Mouse (Mus musculus): ENCODE results near the gene Ncoa7. TPM values are rescaled to one million over a fixed set of nuclear protein-coding genes. Genes with fewer than 3 reads are reported as not detected.

Gene Ncoa7
- polyA plus RNA-seq, 1 experiment from 2014 or later: 8.3 TPM

DNA sequence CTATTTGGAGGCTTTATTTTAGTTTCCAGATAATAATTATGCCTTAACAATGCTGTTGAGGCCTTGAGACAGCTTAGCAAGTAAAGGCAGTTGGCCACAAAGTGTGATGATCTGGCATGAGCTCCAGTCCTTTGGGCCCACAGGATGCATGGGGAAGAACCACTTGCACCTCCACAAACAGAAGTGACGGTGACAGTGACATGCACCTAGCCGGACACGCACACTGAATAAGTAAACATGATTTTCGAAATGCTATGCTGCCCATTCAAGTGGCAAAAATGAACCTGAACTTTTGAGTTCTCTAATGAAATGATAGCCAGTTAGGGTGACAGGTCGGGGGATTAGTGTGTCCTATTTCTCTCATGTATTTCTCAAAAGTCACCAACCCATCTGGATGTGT is 37.7 kb upstream of the Ncoa7 start:
- H3K9ac ChIP-seq (ENCODE audit: low read length): peak overlapping the region; percentile 96
- peaks cover 3 to 10% of the 10 kb centered on the region in 2 experiments for H3K4me1 ChIP-seq (ENCODE audit: control insufficient read depth in 2 of 2, insufficient read depth in 2 of 2, low read length in 2 of 2)
- ATAC-seq (ENCODE audit: insufficient number of reproducible peaks, insufficient read depth, low FRiP score, low read depth): no peak
- no peaks in the 10 kb centered on the region for H3K9me3 ChIP-seq (ENCODE audit: control insufficient read depth, low read length)
- H3K4me2 ChIP-seq (ENCODE audit: low read length): peak overlapping the region; percentile 81
- peak overlapping the region; percentile 87 to 94 for H3K27ac ChIP-seq (replicated peaks in 1 of 2; ENCODE audit: control insufficient read depth in 1 of 2, insufficient read depth in 1 of 2, low read depth in 2 of 2, low read length in 2 of 2)
- H3K36me3 ChIP-seq (ENCODE audit: control insufficient read depth, insufficient read depth, low read length): peaks cover 35% of the 10 kb centered on the region
- no peaks in the 10 kb centered on the region for H3K27me3 ChIP-seq (ENCODE audit: control insufficient read depth, insufficient read depth, low read length)
- WGBS: 31% methylated on average over 5 of the region's 5 CpGs
- H3K4me3 ChIP-seq (ENCODE audit: control insufficient read depth in 1 of 2, insufficient read depth in 1 of 2, low read depth in 1 of 2, low read length in 2 of 2): peak overlapping the region; percentile 85 to 87

DNA sequence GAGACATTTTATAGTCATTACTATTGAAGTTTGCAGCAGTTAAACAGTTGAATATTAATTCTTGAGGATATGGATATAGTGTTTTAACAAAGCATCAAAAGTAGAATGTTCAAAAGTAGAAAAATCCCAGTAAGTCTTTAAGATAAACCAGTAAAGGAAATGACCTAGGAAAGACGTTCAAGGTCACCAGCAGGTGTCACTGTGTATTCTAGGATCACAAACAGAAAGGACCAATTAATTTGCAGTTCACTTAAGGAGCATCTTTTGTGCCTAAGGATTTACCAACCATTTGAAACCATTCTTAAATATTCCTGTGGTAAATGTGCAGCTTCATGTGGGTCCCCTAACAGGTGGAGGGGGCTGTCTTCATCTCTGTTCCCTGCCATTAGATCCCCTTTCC is 35.1 kb upstream of the Ncoa7 start:
- 8% methylated on average over 1 of the region's 1 CpGs for WGBS
- Histone ChIP-seq H3K9ac (ENCODE audit: low read length) (peak overlapping the region; percentile 79), H3K4me3 (ENCODE audit: control insufficient read depth in 1 of 2, insufficient read depth in 1 of 2, low read depth in 1 of 2, low read length in 2 of 2) (peak overlapping the region; percentile 29 to 42; a peak in 3 of 4 replicates), H3K27me3 (ENCODE audit: control insufficient read depth, insufficient read depth, low read length) (no peaks in the 10 kb centered on the region), H3K27ac (replicated peaks in 1 of 2; ENCODE audit: control insufficient read depth in 1 of 2, insufficient read depth in 1 of 2, low read depth in 2 of 2, low read length in 2 of 2) (peak overlapping the region; percentile 76), H3K36me3 (ENCODE audit: control insufficient read depth, insufficient read depth, low read length) (peaks cover 61% of the 10 kb centered on the region), H3K4me2 (ENCODE audit: low read length) (peak overlapping the region; percentile 64), H3K9me3 (ENCODE audit: control insufficient read depth, low read length) (no peaks in the 10 kb centered on the region), H3K4me1 (ENCODE audit: control insufficient read depth in 2 of 2, insufficient read depth in 2 of 2, low read length in 2 of 2) (peaks cover 2 to 9% of the 10 kb centered on the region in 2 experiments; a peak in 3 of 4 replicates)
- ATAC-seq (ENCODE audit: insufficient number of reproducible peaks, insufficient read depth, low FRiP score, low read depth): no peak

DNA sequence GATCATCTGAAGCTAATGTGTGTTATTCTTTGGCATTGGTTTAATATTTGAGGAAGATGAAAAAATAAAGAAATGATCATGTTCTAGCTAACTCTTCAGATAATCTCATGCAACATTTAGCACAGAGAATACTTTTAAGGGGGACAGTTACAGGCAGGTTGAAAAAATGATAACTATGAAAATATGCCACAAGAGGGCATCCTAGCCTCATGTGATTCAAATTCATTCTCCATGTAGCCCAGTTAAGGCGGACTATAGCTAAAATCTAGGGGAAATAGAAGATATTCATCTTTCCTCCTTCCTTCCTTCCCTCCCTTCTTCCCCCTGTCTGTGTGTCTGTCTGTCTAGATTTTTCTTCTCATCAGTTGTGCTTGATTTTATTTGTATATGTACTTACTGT is 21.9 kb upstream of the Ncoa7 start:
- no peak for ATAC-seq (ENCODE audit: insufficient number of reproducible peaks, insufficient read depth, low FRiP score, low read depth)
- H3K36me3 ChIP-seq (ENCODE audit: control insufficient read depth, insufficient read depth, low read length): 0 out of 2 replicates have a peak, but pooled peaks cover 4% of the 10 kb centered on the region

DNA sequence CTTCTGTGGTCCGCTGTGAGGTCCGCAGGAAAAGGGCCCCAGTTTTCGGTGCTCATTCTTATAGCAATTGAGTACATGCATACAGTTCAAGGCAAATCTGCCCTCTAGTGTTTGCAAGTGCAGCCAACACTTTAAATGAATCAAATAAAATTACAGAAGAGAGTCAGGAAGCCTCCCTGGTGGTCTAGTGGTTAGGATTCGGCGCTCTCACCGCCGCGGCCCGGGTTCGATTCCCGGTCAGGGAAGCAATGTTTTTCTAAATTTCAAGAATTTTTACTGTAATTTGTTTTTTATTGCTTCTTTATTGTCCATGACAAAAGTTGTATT is 7.8 kb upstream of the Ncoa7 start:
- ATAC-seq (ENCODE audit: insufficient number of reproducible peaks, insufficient read depth, low FRiP score, low read depth): peak; percentile 73; the same call in 1 of the 2 replicates
- WGBS: 11% methylated on average over 11 of the region's 11 CpGs
- no peaks in the 10 kb centered on the region for H3K27me3 ChIP-seq (ENCODE audit: control insufficient read depth, insufficient read depth, low read length)
- no peaks in the 10 kb centered on the region for H3K36me3 ChIP-seq (ENCODE audit: control insufficient read depth, insufficient read depth, low read length)
- H3K9ac ChIP-seq (ENCODE audit: low read length): peak overlapping the region; percentile 64
- H3K27ac ChIP-seq (replicated peaks in 1 of 2; ENCODE audit: control insufficient read depth in 1 of 2, insufficient read depth in 1 of 2, low read depth in 2 of 2, low read length in 2 of 2): no peak overlapping the region
- peak overlapping the region; percentile 49 to 69 for H3K4me3 ChIP-seq (ENCODE audit: control insufficient read depth in 1 of 2, insufficient read depth in 1 of 2, low read depth in 1 of 2, low read length in 2 of 2)
- 0 out of 2 replicates have a peak, but pooled peaks cover 4% of the 10 kb centered on the region for H3K9me3 ChIP-seq (ENCODE audit: control insufficient read depth, low read length)
- H3K4me1 ChIP-seq (ENCODE audit: control insufficient read depth in 2 of 2, insufficient read depth in 2 of 2, low read length in 2 of 2): no peaks in the 10 kb centered on the region
- H3K4me2 ChIP-seq (ENCODE audit: low read length): peak overlapping the region; percentile 63

More for the DNA sequence above, 21.9 kb upstream of the Ncoa7 start:
- Histone ChIP-seq H3K4me2 (ENCODE audit: low read length) (no peak overlapping the region), H3K9ac (ENCODE audit: low read length) (no peak overlapping the region), H3K27ac (replicated peaks in 1 of 2; ENCODE audit: control insufficient read depth in 1 of 2, insufficient read depth in 1 of 2, low read depth in 2 of 2, low read length in 2 of 2) (no peak overlapping the region), H3K4me1 (ENCODE audit: control insufficient read depth in 2 of 2, insufficient read depth in 2 of 2, low read length in 2 of 2) (peaks cover 0 to 3% of the 10 kb centered on the region in 2 experiments; a peak in 1 of 4 replicates), H3K9me3 (ENCODE audit: control insufficient read depth, low read length) (0 out of 2 replicates have a peak, but pooled peaks cover 4% of the 10 kb centered on the region), H3K4me3 (ENCODE audit: control insufficient read depth in 1 of 2, insufficient read depth in 1 of 2, low read depth in 1 of 2, low read length in 2 of 2) (no peak overlapping the region), H3K27me3 (ENCODE audit: control insufficient read depth, insufficient read depth, low read length) (no peaks in the 10 kb centered on the region)
- WGBS: 3% methylated on average over 1 of the region's 1 CpGs

DNA sequence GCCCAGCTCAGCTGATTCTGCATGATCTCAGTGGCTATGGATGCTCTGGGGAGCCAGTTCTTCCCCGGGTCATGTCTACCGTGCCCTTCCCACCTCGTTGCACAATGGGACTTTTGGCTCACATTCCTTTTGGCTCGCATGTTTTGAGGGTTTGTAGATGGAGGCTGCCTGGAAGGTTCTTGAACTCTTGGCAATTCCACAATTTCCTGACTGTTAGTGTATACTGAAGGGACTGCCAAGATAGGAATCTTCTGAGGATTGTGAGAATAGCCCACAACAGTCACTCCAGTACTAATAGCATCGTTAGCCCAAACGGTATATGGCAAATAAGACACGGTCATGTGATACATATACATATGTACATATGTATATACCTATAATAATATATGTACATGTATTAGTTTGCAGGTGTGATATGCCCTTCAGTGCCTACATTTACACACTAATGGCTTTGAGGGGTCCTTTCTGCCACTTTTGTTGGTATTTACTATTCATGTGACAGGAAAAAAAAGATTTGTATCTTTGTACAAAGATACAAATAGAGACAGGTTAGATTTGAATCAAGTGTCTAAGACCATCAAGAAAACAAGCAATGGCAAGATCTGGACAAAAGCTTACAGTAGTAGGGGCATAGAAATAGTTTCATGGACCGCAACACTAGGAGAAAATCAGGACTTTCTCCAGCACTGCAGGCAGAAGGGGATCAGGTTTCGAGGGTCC is 7.3 kb upstream of the Ncoa7 start:
- ATAC-seq (ENCODE audit: insufficient number of reproducible peaks, insufficient read depth, low FRiP score, low read depth): no peak
- Histone ChIP-seq H3K4me2 (ENCODE audit: low read length) (peak overlapping the region; percentile 63), H3K9ac (ENCODE audit: low read length) (peak overlapping the region; percentile 64), H3K9me3 (ENCODE audit: control insufficient read depth, low read length) (0 out of 2 replicates have a peak, but pooled peaks cover 4% of the 10 kb centered on the region), H3K4me1 (ENCODE audit: control insufficient read depth in 2 of 2, insufficient read depth in 2 of 2, low read length in 2 of 2) (no peaks in the 10 kb centered on the region), H3K4me3 (ENCODE audit: control insufficient read depth in 1 of 2, insufficient read depth in 1 of 2, low read depth in 1 of 2, low read length in 2 of 2) (peak overlapping the region; percentile 49 to 69), H3K36me3 (ENCODE audit: control insufficient read depth, insufficient read depth, low read length) (no peaks in the 10 kb centered on the region), H3K27me3 (ENCODE audit: control insufficient read depth, insufficient read depth, low read length) (no peaks in the 10 kb centered on the region), H3K27ac (replicated peaks in 1 of 2; ENCODE audit: control insufficient read depth in 1 of 2, insufficient read depth in 1 of 2, low read depth in 2 of 2, low read length in 2 of 2) (no peak overlapping the region)
- 37% methylated on average over 9 of the region's 9 CpGs for WGBS

DNA sequence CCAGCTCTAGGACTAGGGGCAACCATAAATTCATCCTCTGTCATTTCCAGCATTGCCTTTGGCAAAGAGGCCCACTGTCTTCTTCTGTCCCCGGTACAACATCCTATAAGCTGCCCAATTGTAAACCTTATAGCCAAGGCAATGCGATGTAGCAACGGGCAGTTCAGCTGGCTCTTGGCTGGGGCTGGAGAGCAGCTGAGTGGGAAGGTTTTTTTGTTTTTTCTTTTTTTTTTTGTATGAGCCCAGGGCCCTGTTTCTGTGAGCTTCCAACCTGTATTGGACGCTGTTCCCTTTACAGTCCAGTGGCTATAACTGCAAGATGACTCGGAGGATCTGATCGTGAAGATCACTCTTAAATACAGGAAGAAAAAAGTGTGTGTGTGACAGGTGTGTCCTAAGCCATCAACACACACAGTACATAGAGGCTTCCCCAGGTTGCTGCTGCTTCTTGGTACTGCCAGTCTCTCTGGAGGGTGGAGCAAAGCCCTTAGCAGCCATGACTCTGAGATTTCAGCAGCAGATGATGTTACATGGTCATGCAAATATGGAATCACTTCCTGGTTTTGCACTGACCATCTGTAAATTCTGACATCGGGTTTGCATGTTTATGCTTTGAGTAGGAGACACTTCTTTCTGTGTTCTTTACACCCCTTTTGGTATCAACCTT is 594 bp upstream of the Ncoa7 start:
- H3K4me3 ChIP-seq (ENCODE audit: control insufficient read depth in 1 of 2, insufficient read depth in 1 of 2, low read depth in 1 of 2, low read length in 2 of 2): peak overlapping the region; percentile 90 to 93
- ATAC-seq (ENCODE audit: insufficient number of reproducible peaks, insufficient read depth, low FRiP score, low read depth): no peak
- 41% methylated on average over 7 of the region's 7 CpGs for WGBS
- peak overlapping the region; percentile 90 for H3K9ac ChIP-seq (ENCODE audit: low read length)
- H3K9me3 ChIP-seq (ENCODE audit: control insufficient read depth, low read length): no peaks in the 10 kb centered on the region
- peaks cover 3 to 9% of the 10 kb centered on the region in 2 experiments; a peak in 2 of 4 replicates for H3K4me1 ChIP-seq (ENCODE audit: control insufficient read depth in 2 of 2, insufficient read depth in 2 of 2, low read length in 2 of 2)
- peak overlapping the region; percentile 93 to 96 for H3K27ac ChIP-seq (replicated peaks in 1 of 2; ENCODE audit: control insufficient read depth in 1 of 2, insufficient read depth in 1 of 2, low read depth in 2 of 2, low read length in 2 of 2)
- peak overlapping the region; percentile 75 for H3K4me2 ChIP-seq (ENCODE audit: low read length)
- no peaks in the 10 kb centered on the region for H3K27me3 ChIP-seq (ENCODE audit: control insufficient read depth, insufficient read depth, low read length)
- H3K36me3 ChIP-seq (ENCODE audit: control insufficient read depth, insufficient read depth, low read length): no peaks in the 10 kb centered on the region

DNA sequence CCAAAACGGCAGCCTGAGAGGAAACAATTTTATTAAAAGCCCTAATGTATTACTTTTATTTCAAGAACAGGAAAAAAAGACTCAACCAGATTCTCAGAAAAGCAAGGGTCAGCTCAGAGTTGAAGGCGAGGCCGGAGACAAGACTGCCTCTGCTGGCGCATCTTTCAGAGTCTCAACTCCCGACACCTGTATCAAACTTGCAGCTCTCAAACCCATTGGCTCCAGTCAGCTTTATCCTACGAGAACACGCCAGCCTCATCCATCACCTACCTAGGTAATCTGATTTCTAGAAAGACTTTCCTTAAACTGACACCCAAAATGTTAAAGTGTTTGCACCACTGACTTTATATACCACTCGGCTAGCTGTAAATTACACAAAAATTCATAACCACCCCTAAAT is 1.1 kb downstream of the Ncoa7 start:
- no peak for ATAC-seq (ENCODE audit: insufficient number of reproducible peaks, insufficient read depth, low FRiP score, low read depth)
- peaks cover 3 to 9% of the 10 kb centered on the region in 2 experiments; a peak in 2 of 4 replicates for H3K4me1 ChIP-seq (ENCODE audit: control insufficient read depth in 2 of 2, insufficient read depth in 2 of 2, low read length in 2 of 2)
- no peaks in the 10 kb centered on the region for H3K36me3 ChIP-seq (ENCODE audit: control insufficient read depth, insufficient read depth, low read length)
- H3K9me3 ChIP-seq (ENCODE audit: control insufficient read depth, low read length): no peaks in the 10 kb centered on the region
- peak overlapping the region; percentile 90 for H3K9ac ChIP-seq (ENCODE audit: low read length)
- H3K4me3 ChIP-seq (ENCODE audit: control insufficient read depth in 1 of 2, insufficient read depth in 1 of 2, low read depth in 1 of 2, low read length in 2 of 2): peak overlapping the region; percentile 90 to 93
- H3K27me3 ChIP-seq (ENCODE audit: control insufficient read depth, insufficient read depth, low read length): no peaks in the 10 kb centered on the region
- WGBS: 8% methylated on average over 8 of the region's 8 CpGs
- H3K4me2 ChIP-seq (ENCODE audit: low read length): peak overlapping the region; percentile 75
- H3K27ac ChIP-seq (replicated peaks in 1 of 2; ENCODE audit: control insufficient read depth in 1 of 2, insufficient read depth in 1 of 2, low read depth in 2 of 2, low read length in 2 of 2): peak overlapping the region in 1 of 2 experiments; percentile 96; a peak in 3 of 4 replicates
